In the genomic region with DNA sequence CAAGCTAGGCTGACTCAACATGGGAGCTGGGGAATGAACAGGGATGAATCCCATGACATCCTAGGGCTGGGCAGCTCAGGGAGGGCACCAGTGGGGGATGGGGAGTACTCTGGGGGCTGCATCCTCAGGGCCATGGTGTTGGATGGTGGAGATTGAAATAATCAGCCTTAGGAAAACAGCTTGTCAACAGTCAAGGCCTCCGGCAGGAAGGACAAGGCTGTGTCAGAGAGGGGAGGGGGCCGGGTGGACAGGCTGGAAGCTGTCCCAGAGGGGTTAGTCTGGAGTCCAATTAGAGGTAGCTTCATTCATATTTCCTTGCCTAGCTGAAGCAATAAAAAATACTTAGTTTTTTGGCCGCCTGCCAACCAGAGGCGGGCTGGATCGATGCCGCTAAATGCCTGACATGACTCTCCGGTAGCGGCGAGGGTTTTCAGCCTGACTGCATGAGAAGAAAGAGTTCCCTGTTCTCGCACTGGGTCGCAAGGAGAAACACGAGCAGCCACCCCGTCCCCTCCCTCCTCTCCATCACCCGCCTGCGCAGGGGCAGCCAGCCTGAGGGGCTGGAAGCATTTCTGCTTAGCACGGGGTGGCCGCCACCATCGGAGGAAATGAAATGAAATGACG, we compare ENCODE assay signal across 8 mouse cellular contexts. TPM values are rescaled to one million over a fixed set of nuclear protein-coding genes. Genes with fewer than 3 reads are reported as not detected.
DNase-seq lines count a peak whose midpoint lies in the region; ATAC-seq and TF ChIP-seq lines count a peak whose summit lies in the region.

No protein-coding gene starts in this region.

- ATAC-seq in intestine, postnatal 0 days, result peak; percentile 37
- ATAC-seq in midbrain, postnatal 0 days (ENCODE audit: low FRiP score), result peak; percentile 67

- H3K36me3 ChIP-seq in embryonic facial prominence, embryonic 10.5 days (replicated peaks), result peaks cover 100% of the 10 kb centered on the region
- peaks cover 82% of the 10 kb centered on the region for H3K36me3 ChIP-seq in intestine, postnatal 0 days (ENCODE audit: control insufficient read depth, insufficient read depth)
- peaks cover 42% of the 10 kb centered on the region for H3K36me3 ChIP-seq in midbrain, postnatal 0 days (ENCODE audit: insufficient read depth, low read length)

- H3K4me3 ChIP-seq in embryonic facial prominence, embryonic 10.5 days, result peak overlapping the region; percentile 25
- H3K4me3 ChIP-seq in intestine, postnatal 0 days (ENCODE audit: low read depth, low read length), result no peak overlapping the region
- no peak overlapping the region for H3K4me3 ChIP-seq in midbrain, postnatal 0 days (ENCODE audit: low read depth, low read length)

- H3K27ac ChIP-seq in embryonic facial prominence, embryonic 10.5 days (replicated peaks), result peak overlapping the region; percentile 58
- H3K27ac ChIP-seq in intestine, postnatal 0 days (ENCODE audit: low read depth, low read length), result no peak overlapping the region
- H3K27ac ChIP-seq in midbrain, postnatal 0 days (ENCODE audit: low read depth, low read length), result peak overlapping the region; percentile 40

- H3K9ac ChIP-seq in intestine, postnatal 0 days (ENCODE audit: low read depth, low read length), result no peak overlapping the region
- 0 out of 2 replicates have a peak overlapping the region, but pooled peaks have one; percentile 4 for H3K9ac ChIP-seq in midbrain, postnatal 0 days (replicated peaks; ENCODE audit: low read length, poor library complexity, severe bottlenecking)

- intact Hi-C loops in gastrocnemius, postnatal 36 days (cut with DNase I), result no loop called here

- DNase-seq in adrenal gland, postnatal 25 days, result peak; percentile 83
- peak; percentile 90 for DNase-seq in embryonic facial prominence, embryonic 10.5 days (ENCODE audit: low spot score)
- DNase-seq in gastrocnemius, postnatal 36 days, result peak; percentile 56 to 59
- DNase-seq in left cerebral cortex, adult 9 months (ENCODE audit: low spot score in 2 of 2), result peak; percentile 64 to 86
- peak; percentile 93 for DNase-seq in midbrain, postnatal 0 days (ENCODE audit: low spot score)
- DNase-seq in telencephalon, adult 2 months (ENCODE audit: low read depth, low spot score), result peak; percentile 44
- no peak for DNase-seq in spleen, postnatal 36 days (ENCODE audit: low spot score in 2 of 2)

- H3K4me1 ChIP-seq in embryonic facial prominence, embryonic 10.5 days, result peaks cover 80% of the 10 kb centered on the region
- H3K4me1 ChIP-seq in intestine, postnatal 0 days (replicated peaks; ENCODE audit: control insufficient read depth, insufficient read depth, low read length), result peaks cover 10% of the 10 kb centered on the region; the same call in 1 of the 2 replicates
- peaks cover 21% of the 10 kb centered on the region for H3K4me1 ChIP-seq in midbrain, postnatal 0 days (ENCODE audit: insufficient read depth, low read length)

- H3K9me3 ChIP-seq in embryonic facial prominence, embryonic 10.5 days, result no peaks in the 10 kb centered on the region
- no peaks in the 10 kb centered on the region for H3K9me3 ChIP-seq in intestine, postnatal 0 days (ENCODE audit: control insufficient read depth)
- H3K9me3 ChIP-seq in midbrain, postnatal 0 days (ENCODE audit: low read length), result no peaks in the 10 kb centered on the region

- TF ChIP-seq CTCF in intestine, postnatal 0 days (IDR thresholded peaks at IDR 0.05; ENCODE audit: low read depth), result no peak
- no peak for TF ChIP-seq CTCF in midbrain, postnatal 0 days (IDR thresholded peaks at IDR 0.05)

- 0 out of 2 replicates have a peak, but pooled peaks cover 7% of the 10 kb centered on the region for H3K27me3 ChIP-seq in embryonic facial prominence, embryonic 10.5 days (replicated peaks; ENCODE audit: low read depth, poor library complexity, severe bottlenecking)
- no peaks in the 10 kb centered on the region for H3K27me3 ChIP-seq in intestine, postnatal 0 days (replicated peaks; ENCODE audit: control insufficient read depth, insufficient read depth, low read length)
- no peaks in the 10 kb centered on the region for H3K27me3 ChIP-seq in midbrain, postnatal 0 days (ENCODE audit: insufficient read depth, low read length)

- 20% methylated on average over 19 of the region's 19 CpGs for WGBS in embryonic facial prominence, embryonic 10.5 days
- 16% methylated on average over 19 of the region's 19 CpGs for WGBS in intestine, postnatal 0 days
- whole genome bisulfite sequencing in midbrain, postnatal 0 days, result 3% methylated on average over 19 of the region's 19 CpGs

- peak overlapping the region; percentile 44 for H3K4me2 ChIP-seq in intestine, postnatal 0 days (replicated peaks; ENCODE audit: low read depth)
- H3K4me2 ChIP-seq in midbrain, postnatal 0 days (ENCODE audit: low read depth, low read length, poor library complexity, severe bottlenecking), result peak overlapping the region; percentile 38

RNA-seq across cellular contexts. Expression of a gene that starts 32.9 kb away (rescaled TPM):
- total RNA-seq in adrenal gland, postnatal 25 days (2021), result 137 and 157 TPM in 2 replicates
- 50.3 and 51.9 TPM in 2 replicates for polyA plus RNA-seq in embryonic facial prominence, embryonic 10.5 days (2016; fragmentation: Nextera tagmentation; extraction: Ambion mirVana)
- 1 to 10 TPM; 6.3 to 7.0 TPM for total RNA-seq in gastrocnemius, postnatal 36 days (2021)
- polyA plus RNA-seq in intestine, postnatal 0 days (2015; fragmentation: Nextera tagmentation; extraction: Ambion mirVana), result 24.3 and 28.6 TPM in 2 replicates
- total RNA-seq in midbrain, postnatal 0 days (2014; rRNA removed), result 82.2 and 94.9 TPM in 2 replicates
- 20.2 and 21.8 TPM in 2 replicates for polyA plus RNA-seq in midbrain, postnatal 0 days (2015; fragmentation: Nextera tagmentation; extraction: Ambion mirVana)

Comparison
In these comparisons a context has a peak if more than half of its experiments do, and no peak if none do; other contexts are left out.
1. DNase-seq: peak in adrenal gland, postnatal 25 days (single experiment), embryonic facial prominence, embryonic 10.5 days (single experiment), gastrocnemius, postnatal 36 days (2 of 2), left cerebral cortex, adult 9 months (2 of 2), midbrain, postnatal 0 days (single experiment) and telencephalon, adult 2 months (single experiment); none in spleen, postnatal 36 days (0 of 2).
2. RNA of a gene that starts 32.9 kb away (total RNA-seq): 137 to 157 TPM in adrenal gland, postnatal 25 days and 82.2 to 94.9 TPM in midbrain, postnatal 0 days; 6.3 to 7.0 TPM in gastrocnemius, postnatal 36 days; every median in the first group is over 10 times any median in the second.